29 mouse cellular contexts compared by ENCODE assay signal in the genomic region with DNA sequence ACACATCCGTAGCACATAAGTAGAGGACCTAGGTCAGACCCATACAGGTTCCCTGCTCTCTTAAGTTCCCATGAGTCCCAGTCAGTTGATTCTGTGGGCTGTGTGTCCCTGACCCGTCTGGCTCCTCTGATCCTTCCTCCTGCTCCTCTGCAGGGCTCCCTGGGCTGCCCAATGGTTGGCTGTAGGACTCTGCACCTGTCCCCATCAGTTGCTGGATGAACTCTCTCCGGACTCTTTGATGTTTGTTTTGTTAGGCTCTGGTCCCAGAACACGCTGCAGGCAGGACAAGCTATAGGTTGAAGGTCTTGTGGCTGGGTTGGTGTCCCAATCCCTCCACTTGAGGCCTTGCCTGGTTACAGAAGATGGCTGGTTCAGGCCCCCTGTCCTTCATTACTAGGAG. TPM values are rescaled to one million over a fixed set of nuclear protein-coding genes. Genes with fewer than 3 reads are reported as not detected.
DNase-seq lines count a peak whose midpoint lies in the region; ATAC-seq and TF ChIP-seq lines count a peak whose summit lies in the region.
"Had no signal": no experiment of that assay in that cellular context is flagged by ENCODE, and none has a peak within 500 bp of the region (broad histone marks: within the 10 kb centered on the region; RNA-seq: fewer than 3 reads in every experiment).

No protein-coding gene starts in this region.

- H3K27me3 ChIP-seq in heart, embryonic 10.5 days (ENCODE audit: insufficient read depth, poor library complexity, severe bottlenecking), result no peaks in the 10 kb centered on the region
- H3K27me3 ChIP-seq in liver, adult 2 months (ENCODE audit: control insufficient read depth, insufficient read depth, low read length), result no peaks in the 10 kb centered on the region
- no peaks in the 10 kb centered on the region for H3K27me3 ChIP-seq in liver, embryonic 15.5 days
- H3K27me3 ChIP-seq in cerebellum, adult 2 months (ENCODE audit: control insufficient read depth, insufficient read depth, low read length), result no peaks in the 10 kb centered on the region
- H3K27me3 ChIP-seq: forebrain, embryonic 13.5 days; heart, embryonic 12.5 days; kidney, embryonic 15.5 days; neural tube, embryonic 12.5 days had no signal

- no peak for TF ChIP-seq CTCF in liver, adult 2 months (IDR thresholded peaks at IDR 0.05; ENCODE audit: low read depth, low read length)
- no peak for TF ChIP-seq CTCF in lung, adult 2 months (IDR thresholded peaks at IDR 0.05; ENCODE audit: insufficient read depth, low read length)
- TF ChIP-seq CTCF in cerebellum, adult 2 months (IDR thresholded peaks at IDR 0.05; ENCODE audit: borderline replicate concordance, insufficient read depth, low read depth, low read length), result no peak

- intact Hi-C loops in heart, postnatal 36 days (cut with DNase I), result no loop called here

- no peaks in the 10 kb centered on the region for H3K9me3 ChIP-seq in heart, embryonic 10.5 days
- no peaks in the 10 kb centered on the region for H3K9me3 ChIP-seq in liver, embryonic 15.5 days (replicated peaks)
- H3K9me3 ChIP-seq: forebrain, embryonic 13.5 days; heart, embryonic 12.5 days; kidney, embryonic 15.5 days; neural tube, embryonic 12.5 days had no signal

- peaks cover 23% of the 10 kb centered on the region for H3K4me1 ChIP-seq in heart, embryonic 10.5 days
- no peaks in the 10 kb centered on the region for H3K4me1 ChIP-seq in liver, adult 2 months (ENCODE audit: control insufficient read depth, insufficient read depth, low read length)
- H3K4me1 ChIP-seq in liver, embryonic 15.5 days (replicated peaks), result 0 out of 2 replicates have a peak, but pooled peaks cover 8% of the 10 kb centered on the region
- 0 out of 2 replicates have a peak, but pooled peaks cover 2% of the 10 kb centered on the region for H3K4me1 ChIP-seq in lung, adult 2 months (ENCODE audit: control insufficient read depth, insufficient read depth, low read length)
- H3K4me1 ChIP-seq in cerebellum, adult 2 months (ENCODE audit: control insufficient read depth, insufficient read depth, low read length), result no peaks in the 10 kb centered on the region
- H3K4me1 ChIP-seq: neural tube, embryonic 12.5 days had no signal

- DNase-seq in heart, embryonic 10.5 days (ENCODE audit: low spot score), result no peak
- DNase-seq in heart, postnatal 36 days, result no peak
- peak; percentile 73 for DNase-seq in liver, adult 2 months (ENCODE audit: extremely low read depth, low read depth, low spot score)
- no peak for DNase-seq in lung, adult 2 months
- no peak for DNase-seq in layer of hippocampus, postnatal 25 days (ENCODE audit: extremely low spot score in 1 of 2, low spot score in 1 of 2)
- no peak for DNase-seq in cerebellum, adult 2 months
- DNase-seq: adrenal gland, postnatal 14 days; cerebellum, adult 11-12 months; cerebellum, postnatal 10 days; gastrocnemius, postnatal 10 days; heart, adult 18-20 months; kidney, adult 18-20 months; kidney, postnatal 25 days; lung, postnatal 36 days; right cerebral cortex, adult 18-20 months; spleen, adult 18-20 months; thymus, postnatal 25 days had no signal

- no peak overlapping the region for H3K9ac ChIP-seq in liver, adult 2 months (ENCODE audit: low read depth, low read length)
- H3K9ac ChIP-seq in liver, embryonic 15.5 days, result no peak overlapping the region
- H3K9ac ChIP-seq: forebrain, embryonic 13.5 days; heart, embryonic 12.5 days; hindbrain, embryonic 14.5 days; kidney, embryonic 15.5 days; neural tube, embryonic 12.5 days had no signal

- no peak overlapping the region for H3K4me2 ChIP-seq in liver, embryonic 15.5 days
- H3K4me2 ChIP-seq: forebrain, embryonic 13.5 days; heart, embryonic 12.5 days; hindbrain, embryonic 14.5 days; kidney, embryonic 15.5 days; midbrain, embryonic 11.5 days; neural tube, embryonic 12.5 days had no signal

- WGBS in heart, embryonic 10.5 days, result 83% methylated on average over 4 of the region's 4 CpGs
- WGBS in liver, adult 2 months, result 38% methylated on average over 4 of the region's 4 CpGs
- 65% methylated on average over 4 of the region's 4 CpGs for WGBS in liver, embryonic 15.5 days (ENCODE audit: insufficient replicate concordance)
- 88% methylated on average over 4 of the region's 4 CpGs for WGBS in lung, adult 2 months
- 69% methylated on average over 4 of the region's 4 CpGs for WGBS in cerebellum, adult 2 months

- ATAC-seq in liver, embryonic 15.5 days (ENCODE audit: insufficient read depth), result peak; percentile 73
- ATAC-seq: CD4-positive, CD25-positive, alpha-beta regulatory T cell, adult 4 months; forebrain, embryonic 13.5 days; inflammation-experienced regulatory T-cells, adult 6 months; midbrain, embryonic 16.5 days had no signal

- H3K4me3 ChIP-seq in heart, embryonic 10.5 days, result no peak overlapping the region
- no peak overlapping the region for H3K4me3 ChIP-seq in liver, adult 2 months (ENCODE audit: insufficient read depth, low read depth, low read length)
- no peak overlapping the region for H3K4me3 ChIP-seq in liver, embryonic 15.5 days (replicated peaks)
- H3K4me3 ChIP-seq in lung, adult 2 months (replicated peaks; ENCODE audit: extremely low read depth, low read depth, low read length), result no peak overlapping the region
- H3K4me3 ChIP-seq in cerebellum, adult 2 months (replicated peaks; ENCODE audit: insufficient read depth, low read depth, low read length), result no peak overlapping the region
- H3K4me3 ChIP-seq: erythroblast, embryonic 14.5 days; forebrain, embryonic 13.5 days; heart, embryonic 12.5 days; kidney, embryonic 15.5 days; neural tube, embryonic 12.5 days had no signal

- TF ChIP-seq POLR2A in liver, adult 2 months (IDR thresholded peaks at IDR 0.05; ENCODE audit: extremely low read depth, insufficient read depth, low read length), result no peak
- no peak for TF ChIP-seq POLR2A in lung, adult 2 months (IDR thresholded peaks at IDR 0.05; ENCODE audit: borderline replicate concordance, extremely low read depth, low read depth, low read length)
- no peak for TF ChIP-seq POLR2A in cerebellum, adult 2 months (IDR thresholded peaks at IDR 0.05; ENCODE audit: borderline replicate concordance, insufficient read depth, low read length)

- H3K79me2 ChIP-seq in liver, adult 2 months (ENCODE audit: control insufficient read depth, insufficient read depth, low read length), result no peaks in the 10 kb centered on the region

- 0 out of 2 replicates have a peak overlapping the region, but pooled peaks have one; percentile 1 for H3K27ac ChIP-seq in heart, embryonic 10.5 days
- no peak overlapping the region for H3K27ac ChIP-seq in liver, adult 2 months (replicated peaks; ENCODE audit: insufficient read depth, low read depth, low read length)
- H3K27ac ChIP-seq in liver, embryonic 15.5 days (replicated peaks), result no peak overlapping the region
- no peak overlapping the region for H3K27ac ChIP-seq in cerebellum, adult 2 months (ENCODE audit: insufficient read depth, low read length)
- H3K27ac ChIP-seq: forebrain, embryonic 13.5 days; hindbrain, embryonic 14.5 days; kidney, embryonic 15.5 days; neural tube, embryonic 12.5 days had no signal

- peaks cover 15% of the 10 kb centered on the region; the same call in 1 of the 2 replicates for H3K36me3 ChIP-seq in heart, embryonic 10.5 days
- no peaks in the 10 kb centered on the region for H3K36me3 ChIP-seq in liver, adult 2 months (ENCODE audit: control insufficient read depth, insufficient read depth, low read length)
- H3K36me3 ChIP-seq in liver, embryonic 15.5 days (replicated peaks), result no peaks in the 10 kb centered on the region
- H3K36me3 ChIP-seq: kidney, embryonic 15.5 days had no signal

RNA-seq across cellular contexts. Expression of a gene that starts 51.4 kb away (rescaled TPM):
- polyA plus RNA-seq in heart, embryonic 10.5 days (2016; fragmentation: Nextera tagmentation; extraction: Ambion mirVana), result 21.2 and 24.9 TPM in 2 replicates
- 10 to 100 TPM; 14.7 to 17.4 TPM for total RNA-seq in heart, postnatal 36 days (2021)
- 0.74 and 0.94 TPM in 2 replicates for total RNA-seq in liver, adult 2 months (2014; rRNA removed)
- 0.22 and 0.40 TPM in 2 replicates for polyA plus RNA-seq in liver, adult 2 months (2012; rRNA removed)
- 3.2 and 3.3 TPM in 2 replicates for polyA plus RNA-seq in liver, embryonic 15.5 days (2015; fragmentation: Nextera tagmentation; extraction: Ambion mirVana)
- polyA plus RNA-seq in lung, adult 2 months (2012; rRNA removed), result 5.3 and 6.7 TPM in 2 replicates
- 10 to 100 TPM; 79.8 to 83.3 TPM for total RNA-seq in layer of hippocampus, postnatal 25 days (2021)
- 74.0 and 82.1 TPM in 2 replicates for polyA plus RNA-seq in cerebellum, adult 2 months (2012; rRNA removed)
- total RNA-seq: hematopoietic stem cell, adult 5-6 weeks had no signal
- polyA plus RNA-seq: erythroblast, embryonic 14.5 days had no signal
